Mouse (Mus musculus): ENCODE results near the gene March4. TPM values are rescaled to one million over a fixed set of nuclear protein-coding genes. Genes with fewer than 3 reads are reported as not detected.

Gene March4
- polyA plus RNA-seq, 1 experiment from 2014 or later = not detected

GRCm38 (mm10) chr1:72401331-72402069 is 135.2 kb downstream of the March4 start:
- no peaks in the 10 kb centered on the region for H3K9me3 ChIP-seq (ENCODE audit: control insufficient read depth, low read length)
- 0 out of 2 replicates have a peak, but pooled peaks cover 4% of the 10 kb centered on the region for H3K4me1 ChIP-seq (ENCODE audit: control insufficient read depth, insufficient read depth, low read length)
- no peaks in the 10 kb centered on the region for H3K27me3 ChIP-seq (ENCODE audit: control insufficient read depth, insufficient read depth, low read length)
- no peak overlapping the region for H3K27ac ChIP-seq (ENCODE audit: low read depth, low read length)
- no peak overlapping the region for H3K4me2 ChIP-seq (replicated peaks; ENCODE audit: low read depth, low read length)
- H3K9ac ChIP-seq (ENCODE audit: low read depth, low read length) = no peak overlapping the region
- peaks cover 5% of the 10 kb centered on the region; the same call in 1 of the 2 replicates for H3K36me3 ChIP-seq (ENCODE audit: control insufficient read depth, insufficient read depth, low read length)
- no peak overlapping the region for H3K4me3 ChIP-seq (ENCODE audit: low read length)
- 12% methylated on average over 8 of the region's 8 CpGs for WGBS
- ATAC-seq (ENCODE audit: low FRiP score, low TSS enrichment) = peak; percentile 90

- Histone ChIP-seq H3K4me3 (ENCODE audit: low read length) (no peak overlapping the region), H3K4me1 (ENCODE audit: control insufficient read depth, insufficient read depth, low read length) (0 out of 2 replicates have a peak, but pooled peaks cover 4% of the 10 kb centered on the region), H3K27ac (ENCODE audit: low read depth, low read length) (no peak overlapping the region), H3K4me2 (replicated peaks; ENCODE audit: low read depth, low read length) (no peak overlapping the region), H3K36me3 (ENCODE audit: control insufficient read depth, insufficient read depth, low read length) (peaks cover 10% of the 10 kb centered on the region), H3K9me3 (ENCODE audit: control insufficient read depth, low read length) (no peaks in the 10 kb centered on the region), H3K9ac (ENCODE audit: low read depth, low read length) (no peak overlapping the region), H3K27me3 (ENCODE audit: control insufficient read depth, insufficient read depth, low read length) (no peaks in the 10 kb centered on the region)
- WGBS = 66% methylated on average over 9 of the region's 9 CpGs
- no peak for ATAC-seq (ENCODE audit: low FRiP score, low TSS enrichment)
These were observed 136.1 kb downstream of the March4 start for GRCm38 (mm10) chr1:72400616-72401015.

GRCm38 (mm10) chr1:72399720-72400401 is 136.9 kb downstream of the March4 start:
- no peak for ATAC-seq (ENCODE audit: low FRiP score, low TSS enrichment)
- Histone ChIP-seq H3K4me3 (ENCODE audit: low read length) (no peak overlapping the region), H3K9me3 (ENCODE audit: control insufficient read depth, low read length) (no peaks in the 10 kb centered on the region), H3K27ac (ENCODE audit: low read depth, low read length) (no peak overlapping the region), H3K4me2 (replicated peaks; ENCODE audit: low read depth, low read length) (no peak overlapping the region), H3K9ac (ENCODE audit: low read depth, low read length) (no peak overlapping the region), H3K36me3 (ENCODE audit: control insufficient read depth, insufficient read depth, low read length) (peaks cover 10% of the 10 kb centered on the region), H3K4me1 (ENCODE audit: control insufficient read depth, insufficient read depth, low read length) (0 out of 2 replicates have a peak, but pooled peaks cover 4% of the 10 kb centered on the region), H3K27me3 (ENCODE audit: control insufficient read depth, insufficient read depth, low read length) (no peaks in the 10 kb centered on the region)
- WGBS = 71% methylated on average over 8 of the region's 8 CpGs

- no peak for ATAC-seq (ENCODE audit: low FRiP score, low TSS enrichment)
- Histone ChIP-seq H3K27me3 (ENCODE audit: control insufficient read depth, insufficient read depth, low read length) (no peaks in the 10 kb centered on the region), H3K36me3 (ENCODE audit: control insufficient read depth, insufficient read depth, low read length) (peaks cover 17% of the 10 kb centered on the region; the same call in 1 of the 2 replicates), H3K27ac (ENCODE audit: low read depth, low read length) (no peak overlapping the region), H3K9me3 (ENCODE audit: control insufficient read depth, low read length) (no peaks in the 10 kb centered on the region), H3K4me1 (ENCODE audit: control insufficient read depth, insufficient read depth, low read length) (no peaks in the 10 kb centered on the region), H3K4me2 (replicated peaks; ENCODE audit: low read depth, low read length) (no peak overlapping the region), H3K9ac (ENCODE audit: low read depth, low read length) (no peak overlapping the region), H3K4me3 (ENCODE audit: low read length) (no peak overlapping the region)
- WGBS = 79% methylated on average over 4 of the region's 4 CpGs
These were observed 146.3 kb downstream of the March4 start for GRCm38 (mm10) chr1:72390420-72390819.

- H3K27me3 ChIP-seq (ENCODE audit: control insufficient read depth, insufficient read depth, low read length) = no peaks in the 10 kb centered on the region
These were observed 153.1 kb downstream of the March4 start for GRCm38 (mm10) chr1:72383651-72384050.

GRCm38 (mm10) chr1:72383056-72383455 is 153.7 kb downstream of the March4 start:
- no peak overlapping the region for H3K27ac ChIP-seq (ENCODE audit: low read depth, low read length)
- no peaks in the 10 kb centered on the region for H3K27me3 ChIP-seq (ENCODE audit: control insufficient read depth, insufficient read depth, low read length)
- H3K9ac ChIP-seq (ENCODE audit: low read depth, low read length) = no peak overlapping the region
- no peaks in the 10 kb centered on the region for H3K4me1 ChIP-seq (ENCODE audit: control insufficient read depth, insufficient read depth, low read length)
- 95% methylated on average over 7 of the region's 7 CpGs for WGBS
- no peak overlapping the region for H3K4me2 ChIP-seq (replicated peaks; ENCODE audit: low read depth, low read length)
- H3K4me3 ChIP-seq (ENCODE audit: low read length) = no peak overlapping the region
- no peak for ATAC-seq (ENCODE audit: low FRiP score, low TSS enrichment)
- 0 out of 2 replicates have a peak, but pooled peaks cover 2% of the 10 kb centered on the region for H3K9me3 ChIP-seq (ENCODE audit: control insufficient read depth, low read length)
- H3K36me3 ChIP-seq (ENCODE audit: control insufficient read depth, insufficient read depth, low read length) = peaks cover 24% of the 10 kb centered on the region

More at GRCm38 (mm10) chr1:72383651-72384050, 153.1 kb downstream of the March4 start:
- no peak; the same call in 1 of the 2 replicates for ATAC-seq (ENCODE audit: low FRiP score, low TSS enrichment)
- H3K4me1 ChIP-seq (ENCODE audit: control insufficient read depth, insufficient read depth, low read length) = no peaks in the 10 kb centered on the region
- H3K9me3 ChIP-seq (ENCODE audit: control insufficient read depth, low read length) = 0 out of 2 replicates have a peak, but pooled peaks cover 2% of the 10 kb centered on the region
- WGBS = 76% methylated on average over 5 of the region's 5 CpGs
- no peak overlapping the region for H3K4me3 ChIP-seq (ENCODE audit: low read length)
- H3K9ac ChIP-seq (ENCODE audit: low read depth, low read length) = no peak overlapping the region
- no peak overlapping the region for H3K27ac ChIP-seq (ENCODE audit: low read depth, low read length)
- no peak overlapping the region for H3K4me2 ChIP-seq (replicated peaks; ENCODE audit: low read depth, low read length)
- H3K36me3 ChIP-seq (ENCODE audit: control insufficient read depth, insufficient read depth, low read length) = peaks cover 24% of the 10 kb centered on the region

GRCm38 (mm10) chr1:72380544-72380943 is 156.2 kb downstream of the March4 start:
- peaks cover 17% of the 10 kb centered on the region for H3K36me3 ChIP-seq (ENCODE audit: control insufficient read depth, insufficient read depth, low read length)
- no peak overlapping the region for H3K9ac ChIP-seq (ENCODE audit: low read depth, low read length)
- 100% methylated on average over 3 of the region's 3 CpGs for WGBS
- H3K4me1 ChIP-seq (ENCODE audit: control insufficient read depth, insufficient read depth, low read length) = no peaks in the 10 kb centered on the region
- H3K4me2 ChIP-seq (replicated peaks; ENCODE audit: low read depth, low read length) = no peak overlapping the region
- no peak overlapping the region for H3K4me3 ChIP-seq (ENCODE audit: low read length)
- H3K27ac ChIP-seq (ENCODE audit: low read depth, low read length) = no peak overlapping the region
- no peaks in the 10 kb centered on the region for H3K27me3 ChIP-seq (ENCODE audit: control insufficient read depth, insufficient read depth, low read length)
- 0 out of 2 replicates have a peak, but pooled peaks cover 2% of the 10 kb centered on the region for H3K9me3 ChIP-seq (ENCODE audit: control insufficient read depth, low read length)
- ATAC-seq (ENCODE audit: low FRiP score, low TSS enrichment) = no peak

- Histone ChIP-seq H3K36me3 (ENCODE audit: control insufficient read depth, insufficient read depth, low read length) (peaks cover 14% of the 10 kb centered on the region), H3K27me3 (ENCODE audit: control insufficient read depth, insufficient read depth, low read length) (no peaks in the 10 kb centered on the region), H3K4me2 (replicated peaks; ENCODE audit: low read depth, low read length) (no peak overlapping the region), H3K4me3 (ENCODE audit: low read length) (no peak overlapping the region), H3K27ac (ENCODE audit: low read depth, low read length) (no peak overlapping the region), H3K4me1 (ENCODE audit: control insufficient read depth, insufficient read depth, low read length) (no peaks in the 10 kb centered on the region), H3K9ac (ENCODE audit: low read depth, low read length) (no peak overlapping the region), H3K9me3 (ENCODE audit: control insufficient read depth, low read length) (0 out of 2 replicates have a peak, but pooled peaks cover 2% of the 10 kb centered on the region)
- no peak for ATAC-seq (ENCODE audit: low FRiP score, low TSS enrichment)
- 92% methylated on average over 11 of the region's 11 CpGs for WGBS
These were observed 156.9 kb downstream of the March4 start for GRCm38 (mm10) chr1:72379752-72380353.
